Mouse (Mus musculus) cerebellum, postnatal 14 days (tissue): ENCODE data around the gene Bloc1s2.
"Not testable (repeated sequence)": the region's sequence is repeated elsewhere in the genome, so short reads cannot be mapped to it uniquely, and the experiment has no call there.

Experiments used
- DNase-seq, 2 experiments: peaks; one replicate each; pipeline ENCODE4 v3.0.0; 2021; ENCODE audit warnings: mixed read lengths in 2 of 2

Gene Bloc1s2

GRCm38 (mm10) chr19:44121137-44121536, 25.1 kb downstream of the Bloc1s2 start:
- no peak for DNase-seq

GRCm38 (mm10) chr19:44120686-44121085, 25.6 kb downstream of the Bloc1s2 start:
- DNase-seq: not testable (repeated sequence)

- DNase-seq: no peak
Observed at GRCm38 (mm10) chr19:44117793-44118192, 28.5 kb downstream of the Bloc1s2 start.

- peak in 1 of 2 experiments; percentile 20 for DNase-seq
Observed at GRCm38 (mm10) chr19:44111706-44112105, 34.5 kb downstream of the Bloc1s2 start.

- DNase-seq: no peak
Observed at GRCm38 (mm10) chr19:44110356-44110755, 35.9 kb downstream of the Bloc1s2 start.

- DNase-seq: peak in 1 of 2 experiments; percentile 11
Observed at GRCm38 (mm10) chr19:44108996-44109395, 37.2 kb downstream of the Bloc1s2 start.

GRCm38 (mm10) chr19:44107661-44108521, 38.4 kb downstream of the Bloc1s2 start:
- DNase-seq: peak in 1 of 2 experiments; percentile 13

GRCm38 (mm10) chr19:44106831-44107660, 39.2 kb downstream of the Bloc1s2 start, which contains the start of gene Chuk:
Chuk (minus strand) TSS chr19:44107480.
- peak; percentile 96 to 98 for DNase-seq

GRCm38 (mm10) chr19:44104393-44104792, 41.9 kb downstream of the Bloc1s2 start:
- no peak for DNase-seq

GRCm38 (mm10) chr19:44103001-44103400, 43.2 kb downstream of the Bloc1s2 start:
- no peak for DNase-seq

- DNase-seq: no peak
Observed at GRCm38 (mm10) chr19:44100840-44101239, 45.4 kb downstream of the Bloc1s2 start.
